Mouse (Mus musculus) lung, postnatal 10 days (tissue): ENCODE data around the gene Fam171a2.

Experiments
- DNase-seq: peaks from one replicate; pipeline ENCODE4 v3.0.0; 2021

The Fam171a2 gene

GRCm38 (mm10) chr11:102447497-102447896 lies at the start of gene Fam171a2:
TSS of gene Fam171a2 (minus strand) at chr11:102447682.
- peak; percentile 88 for DNase-seq

GRCm38 (mm10) chr11:102496732-102497131 lies 49.2 kb upstream of the Fam171a2 start:
- DNase-seq, result no peak

GRCm38 (mm10) chr11:102496206-102496605 lies 48.7 kb upstream of the Fam171a2 start:
- peak; percentile 21 for DNase-seq

- peak; percentile 13 for DNase-seq
Observed at GRCm38 (mm10) chr11:102495742-102496141, 48.3 kb upstream of the Fam171a2 start.

GRCm38 (mm10) chr11:102495114-102495513 lies 47.6 kb upstream of the Fam171a2 start:
- no peak for DNase-seq

GRCm38 (mm10) chr11:102494063-102494650 lies 46.7 kb upstream of the Fam171a2 start:
- DNase-seq, result no peak

- no peak for DNase-seq
Observed at GRCm38 (mm10) chr11:102493241-102493640, 45.8 kb upstream of the Fam171a2 start.

- no peak for DNase-seq
Observed at GRCm38 (mm10) chr11:102487901-102488300, 40.4 kb upstream of the Fam171a2 start.

- peak; percentile 78 for DNase-seq
Observed at GRCm38 (mm10) chr11:102486733-102487386, 39.4 kb upstream of the Fam171a2 start.

- no peak for DNase-seq
Observed at GRCm38 (mm10) chr11:102481779-102482178, 34.3 kb upstream of the Fam171a2 start.

- DNase-seq, result no peak
Observed at GRCm38 (mm10) chr11:102480897-102481296, 33.4 kb upstream of the Fam171a2 start.

- DNase-seq, result no peak
Observed at GRCm38 (mm10) chr11:102480111-102480510, 32.6 kb upstream of the Fam171a2 start.

- no peak for DNase-seq
Observed at GRCm38 (mm10) chr11:102479581-102479980, 32.1 kb upstream of the Fam171a2 start.

- DNase-seq, result no peak
Observed at GRCm38 (mm10) chr11:102478671-102479070, 31.2 kb upstream of the Fam171a2 start.

- no peak for DNase-seq
Observed at GRCm38 (mm10) chr11:102475027-102475426, 27.5 kb upstream of the Fam171a2 start.

GRCm38 (mm10) chr11:102469648-102470357 lies 22.3 kb upstream of the Fam171a2 start, which contains the start of gene Itga2b:
TSS of gene Itga2b (minus strand) at chr11:102470122.
- no peak for DNase-seq

GRCm38 (mm10) chr11:102467041-102467631 lies 19.7 kb upstream of the Fam171a2 start:
- DNase-seq, result peak; percentile 99

GRCm38 (mm10) chr11:102465713-102466436 lies 18.4 kb upstream of the Fam171a2 start:
- DNase-seq, result peak; percentile 76

GRCm38 (mm10) chr11:102464901-102465300 lies 17.4 kb upstream of the Fam171a2 start:
- DNase-seq, result no peak

- DNase-seq, result no peak
Observed at GRCm38 (mm10) chr11:102461764-102462163, 14.3 kb upstream of the Fam171a2 start.

GRCm38 (mm10) chr11:102460541-102460940 lies 13.1 kb upstream of the Fam171a2 start:
- no peak for DNase-seq

GRCm38 (mm10) chr11:102455740-102456396 lies 8.4 kb upstream of the Fam171a2 start:
- peak; percentile 90 for DNase-seq
